Mouse (Mus musculus): ENCODE measurements around the gene Clps.

- TF ChIP-seq CTCF (conservative IDR thresholded peaks at IDR 0.05; ENCODE audit: low read length) = no peak
- no peak for TF ChIP-seq NANOG (IDR thresholded peaks at IDR 0.05; ENCODE audit: borderline replicate concordance, low read length)
- no peak for TF ChIP-seq POU5F1 (IDR thresholded peaks at IDR 0.05; ENCODE audit: borderline replicate concordance, low read length)
Measured at GRCm38 (mm10) chr17:28516881-28517280, 43.7 kb downstream of the Clps start.
